Mouse (Mus musculus) neural tube, embryonic 14.5 days (tissue): Measurements from ENCODE around the gene Clcc1. TPM values are rescaled to one million over a fixed set of nuclear protein-coding genes. Genes with fewer than 3 reads are reported as not detected.

Experiments used
- ATAC-seq: fragments of 200-750 bp; cut with Nextera tagmentation; 2 replicates; pipeline ENCODE4 v1.8.0; 2017; ENCODE audit warnings: low read depth, mild to moderate bottlenecking, moderate TSS enrichment, moderate library complexity
- H3K27ac ChIP-seq: fragments of 300-500 bp; sonication (generic); 2 replicates; pipeline ENCODE4 v1.5.1; 2014; ENCODE audit warnings: low read depth, mild to moderate bottlenecking, control low read depth, low read length, moderate library complexity, mixed read lengths
- H3K27me3 ChIP-seq: fragments of 300-500 bp; sonication (generic); 2 replicates; pipeline ENCODE4 v1.6.1; 2014; ENCODE audit warnings: low read length; ENCODE audit not compliant: control insufficient read depth, insufficient read depth
- H3K36me3 ChIP-seq: fragments of 300-500 bp; sonication (generic); 2 replicates; pipeline ENCODE4 v1.6.1; 2014; ENCODE audit warnings: low read length, mixed read lengths; ENCODE audit not compliant: control insufficient read depth, insufficient read depth
- H3K4me1 ChIP-seq: fragments of 300-500 bp; sonication (generic); 2 replicates; pipeline ENCODE4 v1.6.1; 2014; ENCODE audit warnings: low read length; ENCODE audit not compliant: control insufficient read depth, insufficient read depth
- H3K4me2 ChIP-seq: fragments of 300-500 bp; sonication (generic); 2 replicates; pipeline ENCODE4 v1.6.1; 2014; ENCODE audit warnings: mild to moderate bottlenecking, low read depth, low read length, control low read depth
- H3K4me3 ChIP-seq: fragments of 300-500 bp; sonication (generic); 2 replicates; pipeline ENCODE4 v1.5.1; 2014; ENCODE audit warnings: low read depth, low read length, control low read depth, mixed read lengths
- H3K9ac ChIP-seq: fragments of 300-500 bp; sonication (generic); replicated peaks from 2 replicates; pipeline ENCODE4 v1.6.1; 2014; ENCODE audit warnings: low read depth, mild to moderate bottlenecking, control low read depth, low read length, mixed read lengths
- H3K9me3 ChIP-seq: fragments of 300-500 bp; sonication (generic); 2 replicates; pipeline ENCODE4 v1.6.1; 2016; ENCODE audit warnings: low read length; ENCODE audit not compliant: control insufficient read depth
- WGBS: fragments of 180-500 bp; shearing (Covaris S2); extraction: QIAGEN DNeasy Blood & Tissue Kit; methylation state at CpG from one replicate; pipeline ENCODE4 v1.1.7; 2014; 5-methylcytosine and 5-hydroxymethylcytosine counted together
- polyA plus RNA-seq: library from polyadenylated mRNA; unstranded; fragments of >200 nt; fragmentation: Nextera tagmentation; extraction: Ambion mirVana; gene quantifications from 2 replicates; pipeline ENCODE4 v1.2.1, GENCODE M21; 2014

The Clcc1 gene
- polyA plus RNA-seq, 1 experiment from 2014 or later = 29.6 TPM

- WGBS = 96% methylated on average over 4 of the region's 4 CpGs
- Histone ChIP-seq H3K9me3 (no peaks in the 10 kb centered on the region), H3K9ac (no peak overlapping the region), H3K4me3 (no peak overlapping the region), H3K27ac (no peak overlapping the region), H3K4me1 (peaks cover 8% of the 10 kb centered on the region), H3K36me3 (no peaks in the 10 kb centered on the region), H3K4me2 (no peak overlapping the region), H3K27me3 (no peaks in the 10 kb centered on the region)
- no peak for ATAC-seq
Measured at GRCm38 (mm10) chr3:108714837-108715236, 61.1 kb downstream of the Clcc1 start.

GRCm38 (mm10) chr3:108717896-108718502 is 64.3 kb downstream of the Clcc1 start:
- ATAC-seq = no peak
- H3K9me3 ChIP-seq = no peaks in the 10 kb centered on the region
- 71% methylated on average over 3 of the region's 3 CpGs for WGBS

GRCm38 (mm10) chr3:108719357-108719756 is 65.6 kb downstream of the Clcc1 start:
- no peaks in the 10 kb centered on the region for H3K36me3 ChIP-seq
- ATAC-seq = no peak
- H3K27ac ChIP-seq = no peak overlapping the region
- no peak overlapping the region for H3K4me2 ChIP-seq
- no peaks in the 10 kb centered on the region for H3K4me1 ChIP-seq
- no peak overlapping the region for H3K9ac ChIP-seq
- H3K27me3 ChIP-seq = no peaks in the 10 kb centered on the region
- H3K4me3 ChIP-seq = no peak overlapping the region
- no peaks in the 10 kb centered on the region for H3K9me3 ChIP-seq
- 88% methylated on average over 2 of the region's 2 CpGs for WGBS

More at GRCm38 (mm10) chr3:108717896-108718502, 64.3 kb downstream of the Clcc1 start:
- Histone ChIP-seq H3K36me3 (no peaks in the 10 kb centered on the region), H3K4me1 (peaks cover 4% of the 10 kb centered on the region), H3K27me3 (no peaks in the 10 kb centered on the region), H3K4me3 (no peak overlapping the region), H3K4me2 (no peak overlapping the region), H3K9ac (no peak overlapping the region), H3K27ac (no peak overlapping the region)

- no peaks in the 10 kb centered on the region for H3K4me1 ChIP-seq
- WGBS = 84% methylated on average over 3 of the region's 3 CpGs
Measured at GRCm38 (mm10) chr3:108719761-108720160, 66.0 kb downstream of the Clcc1 start.

GRCm38 (mm10) chr3:108721076-108721991 is 67.6 kb downstream of the Clcc1 start:
- Histone ChIP-seq H3K27ac (peak overlapping the region; percentile 82), H3K9me3 (no peaks in the 10 kb centered on the region), H3K9ac (peak overlapping the region; percentile 81), H3K4me2 (peak overlapping the region; percentile 58), H3K27me3 (no peaks in the 10 kb centered on the region), H3K4me3 (peak overlapping the region; percentile 72), H3K36me3 (no peaks in the 10 kb centered on the region), H3K4me1 (no peaks in the 10 kb centered on the region)
- ATAC-seq = no peak; the same call in 1 of the 2 replicates
- under 1% methylated on average over 44 of the region's 44 CpGs for WGBS

More at GRCm38 (mm10) chr3:108719761-108720160, 66.0 kb downstream of the Clcc1 start:
- Histone ChIP-seq H3K4me2 (peak overlapping the region; percentile 58; the same call in 1 of the 2 replicates), H3K9ac (no peak overlapping the region), H3K4me3 (no peak overlapping the region), H3K27ac (no peak overlapping the region), H3K9me3 (no peaks in the 10 kb centered on the region), H3K36me3 (no peaks in the 10 kb centered on the region), H3K27me3 (no peaks in the 10 kb centered on the region)
- no peak for ATAC-seq

GRCm38 (mm10) chr3:108722036-108722872 is 68.5 kb downstream of the Clcc1 start, which contains the start of gene Gpsm2:
Gpsm2 (minus strand) TSS chr3:108722309.
- Histone ChIP-seq H3K27ac (peak within 1 kb of the TSS; percentile 82), H3K4me3 (peak within 1 kb of the TSS; percentile 72), H3K27me3 (no peaks in the 10 kb centered on the region), H3K4me2 (peak within 1 kb of the TSS; percentile 66), H3K9me3 (no peaks in the 10 kb centered on the region), H3K4me1 (no peaks in the 10 kb centered on the region), H3K36me3 (no peaks in the 10 kb centered on the region), H3K9ac (peak within 1 kb of the TSS; percentile 81)
- 2% methylated on average over 51 of the region's 53 CpGs for WGBS
- peak; percentile 97 for ATAC-seq

- no peak overlapping the region for H3K9ac ChIP-seq
- no peak overlapping the region for H3K4me2 ChIP-seq
- H3K27me3 ChIP-seq = no peaks in the 10 kb centered on the region
- no peak overlapping the region for H3K4me3 ChIP-seq
- H3K36me3 ChIP-seq = no peaks in the 10 kb centered on the region
- WGBS = 95% methylated on average over 7 of the region's 7 CpGs
- H3K27ac ChIP-seq = no peak overlapping the region
- no peaks in the 10 kb centered on the region for H3K4me1 ChIP-seq
- no peaks in the 10 kb centered on the region for H3K9me3 ChIP-seq
- no peak for ATAC-seq
Measured at GRCm38 (mm10) chr3:108726413-108726812, 72.7 kb downstream of the Clcc1 start.

- Histone ChIP-seq H3K9me3 (no peaks in the 10 kb centered on the region), H3K4me1 (no peaks in the 10 kb centered on the region), H3K4me3 (no peak overlapping the region), H3K36me3 (no peaks in the 10 kb centered on the region), H3K27me3 (no peaks in the 10 kb centered on the region), H3K9ac (no peak overlapping the region), H3K27ac (no peak overlapping the region), H3K4me2 (no peak overlapping the region)
- ATAC-seq = no peak
Measured at GRCm38 (mm10) chr3:108727344-108727743, 73.6 kb downstream of the Clcc1 start.
